Mouse (Mus musculus): ENCODE measurements around the gene Arhgap18. TPM values are rescaled to one million over a fixed set of nuclear protein-coding genes. Genes with fewer than 3 reads are reported as not detected.
A peak's percentile ranks its signal among the peaks of the same experiment; 100 is the strongest.

Gene Arhgap18
- total RNA-seq (2021), result 33.5 and 52.2 TPM in 2 replicates
- long read RNA-seq, transcript Arhgap18-201 (15 exons, 3,651 nt), result major isoform, 8 of 16 reads
- long read RNA-seq, partial matches to known transcripts, result 5 of 16 reads
- long read RNA-seq, other reads (novel, unspliced or antisense), result 1 of 16 reads

- DNase-seq, result no peak
Measured at GRCm38 (mm10) chr10:26752929-26753567, at the start of gene Arhgap18. Gene Arhgap18 (plus strand): TSS chr10:26753421.

GRCm38 (mm10) chr10:26710458-26711011, 42.7 kb upstream of the Arhgap18 start:
- no peak for DNase-seq

- peak; percentile 3 for DNase-seq
Measured at GRCm38 (mm10) chr10:26711068-26711467, 42.2 kb upstream of the Arhgap18 start.

- DNase-seq, result peak; percentile 7
Measured at GRCm38 (mm10) chr10:26713986-26714385, 39.2 kb upstream of the Arhgap18 start.

- DNase-seq, result no peak
Measured at GRCm38 (mm10) chr10:26724704-26725103, 28.5 kb upstream of the Arhgap18 start.

GRCm38 (mm10) chr10:26725255-26725654, 28.0 kb upstream of the Arhgap18 start:
- DNase-seq, result no peak

- DNase-seq, result no peak
Measured at GRCm38 (mm10) chr10:26750827-26751226, 2.4 kb upstream of the Arhgap18 start.

- DNase-seq, result peak; percentile 46
Measured at GRCm38 (mm10) chr10:26752064-26752928, 925 bp upstream of the Arhgap18 start.

- no peak for DNase-seq
Measured at GRCm38 (mm10) chr10:26754006-26754405, 785 bp downstream of the Arhgap18 start.

- no peak for DNase-seq
Measured at GRCm38 (mm10) chr10:26757231-26757630, 4.0 kb downstream of the Arhgap18 start.

GRCm38 (mm10) chr10:26759469-26759868, 6.2 kb downstream of the Arhgap18 start:
- no peak for DNase-seq

GRCm38 (mm10) chr10:26761103-26761502, 7.9 kb downstream of the Arhgap18 start:
- no peak for DNase-seq

- DNase-seq, result no peak
Measured at GRCm38 (mm10) chr10:26761991-26762903, 9.0 kb downstream of the Arhgap18 start.

GRCm38 (mm10) chr10:26767196-26767595, 14.0 kb downstream of the Arhgap18 start:
- DNase-seq, result no peak

GRCm38 (mm10) chr10:26768943-26769342, 15.7 kb downstream of the Arhgap18 start:
- no peak for DNase-seq

- no peak for DNase-seq
Measured at GRCm38 (mm10) chr10:26770035-26770434, 16.8 kb downstream of the Arhgap18 start.

GRCm38 (mm10) chr10:26771938-26772623, 18.9 kb downstream of the Arhgap18 start:
- peak; percentile 82 for DNase-seq

GRCm38 (mm10) chr10:26772624-26773540, 19.7 kb downstream of the Arhgap18 start:
- peak; percentile 79 for DNase-seq

- DNase-seq, result no peak
Measured at GRCm38 (mm10) chr10:26773541-26773940, 20.3 kb downstream of the Arhgap18 start.

GRCm38 (mm10) chr10:26774266-26774665, 21.0 kb downstream of the Arhgap18 start:
- DNase-seq, result no peak
